Mouse (Mus musculus) stomach, postnatal 0 days (tissue): ENCODE results near the gene Gpc4. TPM values are rescaled to one million over a fixed set of nuclear protein-coding genes. Genes with fewer than 3 reads are reported as not detected.

Source experiments
- ATAC-seq: fragments of 200-750 bp; cut with Nextera tagmentation; 2 replicates; pipeline ENCODE4 v1.8.0; 2017; ENCODE audit not compliant: low FRiP score, low TSS enrichment
- DNase-seq: peaks from one replicate; pipeline ENCODE4 v3.0.0-alpha.2; 2016; ENCODE audit warnings: low spot score
- H3K27ac ChIP-seq: fragments of 300-500 bp; sonication (generic); replicated peaks from 2 replicates; pipeline ENCODE4 v1.5.1; 2014; ENCODE audit warnings: mild to moderate bottlenecking, control low read depth
- H3K27me3 ChIP-seq: fragments of 300-500 bp; sonication (generic); 2 replicates; pipeline ENCODE4 v1.6.1; 2014; ENCODE audit warnings: low read length; ENCODE audit not compliant: control insufficient read depth, insufficient read depth
- H3K36me3 ChIP-seq: fragments of 300-500 bp; sonication (generic); 2 replicates; pipeline ENCODE4 v1.6.1; 2014; ENCODE audit warnings: low read length, mixed read lengths; ENCODE audit not compliant: control insufficient read depth, insufficient read depth
- H3K4me1 ChIP-seq: fragments of 300-500 bp; sonication (generic); replicated peaks from 2 replicates; pipeline ENCODE4 v1.6.1; 2014; ENCODE audit warnings: antibody characterized with exemption; ENCODE audit not compliant: control insufficient read depth, insufficient read depth
- H3K4me2 ChIP-seq: fragments of 300-500 bp; sonication (generic); replicated peaks from 2 replicates; pipeline ENCODE4 v1.6.1; 2014; ENCODE audit warnings: low read depth, mild to moderate bottlenecking, control low read depth, moderate library complexity
- H3K4me3 ChIP-seq: fragments of 300-500 bp; sonication (generic); 2 replicates; pipeline ENCODE4 v1.5.1; 2014; ENCODE audit warnings: low read depth, low read length, control low read depth
- H3K9ac ChIP-seq: fragments of 300-500 bp; sonication (generic); 2 replicates; pipeline ENCODE4 v1.6.1; 2014; ENCODE audit warnings: mild to moderate bottlenecking, low read length, control low read depth, mixed read lengths
- H3K9me3 ChIP-seq: fragments of 300-500 bp; sonication (generic); 2 replicates; pipeline ENCODE4 v1.6.1; 2016; ENCODE audit warnings: low read length; ENCODE audit not compliant: control insufficient read depth
- CTCF ChIP-seq: IDR thresholded peaks from 2 replicates; pipeline ENCODE4 v1.5.1; 2016; ENCODE audit warnings: antibody characterized with exemption, low read depth, mild to moderate bottlenecking, moderate library complexity
- EP300 ChIP-seq: optimal IDR thresholded peaks from 2 replicates; pipeline ENCODE3; 2016; ENCODE audit warnings: antibody characterized with exemption
- WGBS: fragments of 180-500 bp; shearing (Covaris S2); extraction: QIAGEN DNeasy Blood & Tissue Kit; methylation state at CpG from one replicate; pipeline ENCODE4 v1.1.7; 2014; 5-methylcytosine and 5-hydroxymethylcytosine counted together
- polyA plus RNA-seq: library from polyadenylated mRNA; unstranded; fragments of >200 nt; fragmentation: Nextera tagmentation; extraction: Ambion mirVana; gene quantifications from 2 replicates; pipeline ENCODE4 v1.2.1, GENCODE M21; 2015

Gene Gpc4
- polyA plus RNA-seq, 1 experiment from 2014 or later, result 25.0 TPM

GRCm38 (mm10) chrX:52183551-52184442 is 18.7 kb upstream of the Gpc4 start:
- no peaks in the 10 kb centered on the region for H3K27me3 ChIP-seq
- H3K36me3 ChIP-seq, result no peaks in the 10 kb centered on the region
- 63% methylated on average over 5 of the region's 5 CpGs for WGBS
- no peak overlapping the region for H3K4me2 ChIP-seq
- no peak overlapping the region for H3K4me3 ChIP-seq
- H3K9me3 ChIP-seq, result no peaks in the 10 kb centered on the region
- ATAC-seq, result no peak
- no peak overlapping the region for H3K27ac ChIP-seq
- DNase-seq, result no peak
- no peak for TF ChIP-seq CTCF
- no peak for TF ChIP-seq EP300
- no peaks in the 10 kb centered on the region for H3K4me1 ChIP-seq
- no peak overlapping the region for H3K9ac ChIP-seq

DNA sequence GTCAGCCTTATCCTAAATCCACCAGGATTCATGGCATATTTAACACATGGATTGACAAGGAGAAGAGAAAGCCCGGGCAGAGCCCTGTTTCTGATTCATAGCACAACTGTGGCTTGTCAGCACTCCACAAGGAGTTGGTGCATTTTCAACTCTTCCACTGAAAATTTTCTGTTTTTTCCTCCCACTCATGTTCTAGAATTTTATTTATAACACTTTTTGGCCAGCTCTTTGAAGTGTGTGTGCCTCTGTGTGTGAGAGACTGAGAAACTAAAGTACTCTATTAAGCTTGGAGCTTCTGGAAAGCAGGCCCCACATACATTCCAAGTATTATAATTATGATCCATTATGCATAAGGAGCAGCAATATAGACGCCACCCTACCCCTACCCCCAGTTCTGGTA is 16.3 kb upstream of the Gpc4 start:
- no peak overlapping the region for H3K27ac ChIP-seq
- WGBS, result 60% methylated on average over 2 of the region's 2 CpGs
- DNase-seq (no peak), ATAC-seq (no peak)
- no peak overlapping the region for H3K9ac ChIP-seq
- H3K27me3 ChIP-seq, result no peaks in the 10 kb centered on the region
- no peak overlapping the region for H3K4me3 ChIP-seq
- no peaks in the 10 kb centered on the region for H3K4me1 ChIP-seq
- no peaks in the 10 kb centered on the region for H3K9me3 ChIP-seq
- H3K36me3 ChIP-seq, result no peaks in the 10 kb centered on the region
- no peak overlapping the region for H3K4me2 ChIP-seq
- TF ChIP-seq EP300 (no peak), CTCF (no peak)

- Histone ChIP-seq H3K4me2 (no peak overlapping the region), H3K9ac (no peak overlapping the region), H3K9me3 (no peaks in the 10 kb centered on the region), H3K36me3 (no peaks in the 10 kb centered on the region), H3K4me1 (no peaks in the 10 kb centered on the region), H3K27ac (no peak overlapping the region), H3K27me3 (no peaks in the 10 kb centered on the region), H3K4me3 (no peak overlapping the region)
- DNase-seq (no peak), ATAC-seq (no peak)
- 52% methylated on average over 4 of the region's 4 CpGs for WGBS
- no peak for TF ChIP-seq CTCF
- no peak for TF ChIP-seq EP300
Observed at GRCm38 (mm10) chrX:52177067-52177466, 12.0 kb upstream of the Gpc4 start.

DNA sequence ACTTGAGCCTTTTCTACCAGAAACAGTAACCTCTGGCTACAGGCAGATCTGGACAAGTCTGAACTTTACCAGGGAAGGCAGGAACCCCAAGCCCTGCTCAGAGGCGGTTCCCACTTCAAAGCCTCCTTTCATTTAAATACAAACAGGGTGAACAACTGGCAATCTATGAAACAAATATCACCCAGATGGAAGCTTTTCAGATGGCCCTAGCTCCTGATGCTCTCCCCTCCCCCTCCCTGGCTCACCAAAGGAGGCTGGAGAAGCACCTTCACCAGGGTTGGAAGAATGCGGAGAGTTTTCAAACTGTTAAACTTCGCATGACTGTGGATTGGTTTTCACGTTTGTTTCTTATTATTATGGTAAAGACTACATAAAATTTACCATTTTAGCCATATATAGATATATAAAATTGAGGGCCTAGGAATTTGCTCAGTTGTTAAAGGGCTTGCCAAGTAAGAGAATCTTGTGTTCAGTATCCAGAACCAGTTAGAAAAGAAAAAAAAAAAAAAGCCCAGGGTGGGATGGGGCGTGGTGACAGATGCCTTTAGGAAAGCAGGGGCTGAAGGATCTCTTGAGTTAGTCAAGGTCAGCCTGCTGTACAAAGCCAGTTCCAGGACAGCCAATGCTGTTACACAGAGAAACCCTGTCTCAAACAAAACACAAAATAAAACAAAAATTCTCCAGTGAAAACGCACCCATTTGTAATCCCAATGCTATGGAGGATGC is 2.6 kb upstream of the Gpc4 start:
- DNase-seq (no peak), ATAC-seq (no peak)
- Histone ChIP-seq H3K4me2 (no peak overlapping the region), H3K27ac (no peak overlapping the region), H3K36me3 (no peaks in the 10 kb centered on the region), H3K9me3 (no peaks in the 10 kb centered on the region), H3K9ac (no peak overlapping the region), H3K27me3 (no peaks in the 10 kb centered on the region), H3K4me3 (no peak overlapping the region), H3K4me1 (no peaks in the 10 kb centered on the region)
- TF ChIP-seq CTCF, result no peak
- 59% methylated on average over 6 of the region's 6 CpGs for WGBS

DNA sequence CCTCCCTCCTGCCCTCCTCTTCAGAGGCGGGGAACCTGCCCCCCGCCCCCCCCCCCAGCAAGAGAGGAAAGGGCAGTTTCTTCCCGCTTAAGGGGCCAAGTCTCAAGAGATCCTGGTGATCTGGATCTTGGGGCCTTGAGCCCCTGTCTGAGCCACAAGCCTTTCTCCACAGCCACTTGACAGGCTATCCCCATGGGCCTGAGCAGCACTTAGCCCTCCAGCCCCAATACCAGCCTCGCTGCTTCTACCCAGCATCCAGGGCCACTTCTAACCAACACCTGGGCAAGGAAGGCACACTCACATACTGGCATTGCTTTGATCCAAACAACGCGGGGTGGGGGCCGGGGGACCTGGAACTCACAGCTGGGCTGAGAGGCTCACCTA is 495 bp upstream of the Gpc4 start:
- ATAC-seq, result peak; percentile 41; the same call in 1 of the 2 replicates
- Histone ChIP-seq H3K4me2 (peak overlapping the region; percentile 61), H3K9ac (no peak overlapping the region), H3K36me3 (no peaks in the 10 kb centered on the region), H3K27me3 (no peaks in the 10 kb centered on the region), H3K9me3 (no peaks in the 10 kb centered on the region), H3K4me3 (peak overlapping the region; percentile 56; the same call in 1 of the 2 replicates), H3K27ac (no peak overlapping the region), H3K4me1 (no peaks in the 10 kb centered on the region)
- no peak for DNase-seq
- 25% methylated on average over 5 of the region's 7 CpGs for whole genome bisulfite sequencing
- no peak for TF ChIP-seq EP300
- no peak for TF ChIP-seq CTCF
